Mouse (Mus musculus): Measurements from ENCODE around the gene Pcsk7. TPM values are rescaled to one million over a fixed set of nuclear protein-coding genes. Genes with fewer than 3 reads are reported as not detected.

The Pcsk7 gene
- total RNA-seq, 1 experiment from 2014 or later, result 42.8 TPM

- peak; percentile 45; the same call in 1 of the 2 replicates for ATAC-seq (ENCODE audit: extremely low read depth, insufficient number of reproducible peaks, low FRiP score, poor library complexity, severe bottlenecking)
These were observed 30.6 kb downstream of the Pcsk7 start for GRCm38 (mm10) chr9:45936883-45937282.

GRCm38 (mm10) chr9:45938088-45938487 is 31.8 kb downstream of the Pcsk7 start:
- no peak for ATAC-seq (ENCODE audit: extremely low read depth, insufficient number of reproducible peaks, low FRiP score, poor library complexity, severe bottlenecking)

GRCm38 (mm10) chr9:45938952-45939637 is 32.8 kb downstream of the Pcsk7 start:
- no peak for ATAC-seq (ENCODE audit: extremely low read depth, insufficient number of reproducible peaks, low FRiP score, poor library complexity, severe bottlenecking)

GRCm38 (mm10) chr9:45939794-45940193 is 33.5 kb downstream of the Pcsk7 start:
- ATAC-seq (ENCODE audit: extremely low read depth, insufficient number of reproducible peaks, low FRiP score, poor library complexity, severe bottlenecking), result no peak

GRCm38 (mm10) chr9:45941329-45941888 is 35.1 kb downstream of the Pcsk7 start:
- no peak for ATAC-seq (ENCODE audit: extremely low read depth, insufficient number of reproducible peaks, low FRiP score, poor library complexity, severe bottlenecking)

- no peak for ATAC-seq (ENCODE audit: extremely low read depth, insufficient number of reproducible peaks, low FRiP score, poor library complexity, severe bottlenecking)
These were observed 36.2 kb downstream of the Pcsk7 start for GRCm38 (mm10) chr9:45942464-45942863.

GRCm38 (mm10) chr9:45942916-45943315 is 36.6 kb downstream of the Pcsk7 start:
- no peak for ATAC-seq (ENCODE audit: extremely low read depth, insufficient number of reproducible peaks, low FRiP score, poor library complexity, severe bottlenecking)

- ATAC-seq (ENCODE audit: extremely low read depth, insufficient number of reproducible peaks, low FRiP score, poor library complexity, severe bottlenecking), result no peak
These were observed 37.6 kb downstream of the Pcsk7 start for GRCm38 (mm10) chr9:45943628-45944505.

GRCm38 (mm10) chr9:45944506-45945400 is 38.5 kb downstream of the Pcsk7 start:
- ATAC-seq (ENCODE audit: extremely low read depth, insufficient number of reproducible peaks, low FRiP score, poor library complexity, severe bottlenecking), result peak; percentile 92

- ATAC-seq (ENCODE audit: extremely low read depth, insufficient number of reproducible peaks, low FRiP score, poor library complexity, severe bottlenecking), result no peak
These were observed 39.4 kb downstream of the Pcsk7 start for GRCm38 (mm10) chr9:45945721-45946120.

GRCm38 (mm10) chr9:45946182-45946871 is 40.0 kb downstream of the Pcsk7 start:
- no peak for ATAC-seq (ENCODE audit: extremely low read depth, insufficient number of reproducible peaks, low FRiP score, poor library complexity, severe bottlenecking)

GRCm38 (mm10) chr9:45946872-45947183 is 40.5 kb downstream of the Pcsk7 start:
- no peak for ATAC-seq (ENCODE audit: extremely low read depth, insufficient number of reproducible peaks, low FRiP score, poor library complexity, severe bottlenecking)

- ATAC-seq (ENCODE audit: extremely low read depth, insufficient number of reproducible peaks, low FRiP score, poor library complexity, severe bottlenecking), result no peak
These were observed 45.8 kb downstream of the Pcsk7 start for GRCm38 (mm10) chr9:45952057-45952456.

- no peak for ATAC-seq (ENCODE audit: extremely low read depth, insufficient number of reproducible peaks, low FRiP score, poor library complexity, severe bottlenecking)
These were observed 46.6 kb downstream of the Pcsk7 start for GRCm38 (mm10) chr9:45952890-45953289.

- no peak for ATAC-seq (ENCODE audit: extremely low read depth, insufficient number of reproducible peaks, low FRiP score, poor library complexity, severe bottlenecking)
These were observed 47.4 kb downstream of the Pcsk7 start for GRCm38 (mm10) chr9:45953511-45954293.

- ATAC-seq (ENCODE audit: extremely low read depth, insufficient number of reproducible peaks, low FRiP score, poor library complexity, severe bottlenecking), result peak; percentile 28; the same call in 1 of the 2 replicates
These were observed 48.2 kb downstream of the Pcsk7 start for GRCm38 (mm10) chr9:45954294-45955106.
